Comparison of ENCODE assay signal across 24 mouse cellular contexts in genomic region chr17:90435836-90436235, GRCm38 (mm10).
DNase-seq lines count a peak whose midpoint lies in the region; ATAC-seq and TF ChIP-seq lines count a peak whose summit lies in the region.
"Had no signal": no experiment of that assay in that cellular context is flagged by ENCODE, and none has a peak within 500 bp of the region (broad histone marks: within the 10 kb centered on the region; RNA-seq: fewer than 3 reads in every experiment).

No protein-coding gene starts in this region.

- TF ChIP-seq POLR2A in kidney, adult 2 months (IDR thresholded peaks at IDR 0.05; ENCODE audit: low read depth, low read length): no peak

- H3K27me3 ChIP-seq in forebrain, embryonic 15.5 days: no peaks in the 10 kb centered on the region
- no peaks in the 10 kb centered on the region for H3K27me3 ChIP-seq in forebrain, embryonic 14.5 days (replicated peaks; ENCODE audit: control insufficient read depth, insufficient read depth, low read length)
- no peaks in the 10 kb centered on the region for H3K27me3 ChIP-seq in kidney, adult 2 months (replicated peaks; ENCODE audit: control insufficient read depth, insufficient read depth, low read length)
- H3K27me3 ChIP-seq: embryonic facial prominence, embryonic 15.5 days; hindbrain, embryonic 15.5 days; intestine, embryonic 15.5 days; liver, embryonic 15.5 days; midbrain, embryonic 15.5 days; neural tube, embryonic 13.5 days had no signal

- no peaks in the 10 kb centered on the region for H3K9me3 ChIP-seq in forebrain, embryonic 15.5 days
- H3K9me3 ChIP-seq in forebrain, embryonic 14.5 days (replicated peaks; ENCODE audit: control insufficient read depth, low read length): no peaks in the 10 kb centered on the region
- H3K9me3 ChIP-seq: embryonic facial prominence, embryonic 15.5 days; hindbrain, embryonic 15.5 days; intestine, embryonic 15.5 days; limb, embryonic 10.5 days; liver, embryonic 15.5 days; midbrain, embryonic 15.5 days; neural tube, embryonic 13.5 days had no signal

- no peak for ATAC-seq in forebrain, embryonic 15.5 days (replicated peaks)
- ATAC-seq in forebrain, embryonic 14.5 days: no peak
- ATAC-seq: intestine, embryonic 15.5 days; midbrain, embryonic 15.5 days had no signal

- H3K27ac ChIP-seq in forebrain, embryonic 15.5 days (replicated peaks): 0 out of 2 replicates have a peak overlapping the region, but pooled peaks have one; percentile 34
- H3K27ac ChIP-seq in forebrain, embryonic 14.5 days (ENCODE audit: low read depth, low read length): no peak overlapping the region
- no peak overlapping the region for H3K27ac ChIP-seq in kidney, adult 2 months (ENCODE audit: insufficient read depth, low read depth, low read length)
- H3K27ac ChIP-seq: embryonic facial prominence, embryonic 15.5 days; gastrocnemius, adult 2 months; hindbrain, embryonic 15.5 days; intestine, embryonic 15.5 days; limb, embryonic 10.5 days; liver, embryonic 15.5 days; midbrain, embryonic 15.5 days; neural tube, embryonic 13.5 days; stomach, postnatal 0 days had no signal

- no peak overlapping the region for H3K9ac ChIP-seq in forebrain, embryonic 15.5 days (replicated peaks)
- no peak overlapping the region for H3K9ac ChIP-seq in forebrain, embryonic 14.5 days (ENCODE audit: low read length)
- H3K9ac ChIP-seq: embryonic facial prominence, embryonic 15.5 days; hindbrain, embryonic 15.5 days; intestine, embryonic 15.5 days; liver, embryonic 15.5 days; midbrain, embryonic 15.5 days; neural tube, embryonic 13.5 days had no signal

- H3K4me2 ChIP-seq in forebrain, embryonic 15.5 days (replicated peaks): no peak overlapping the region
- H3K4me2 ChIP-seq in forebrain, embryonic 14.5 days (ENCODE audit: low read length): no peak overlapping the region
- H3K4me2 ChIP-seq: embryonic facial prominence, embryonic 15.5 days; hindbrain, embryonic 15.5 days; intestine, embryonic 15.5 days; liver, embryonic 15.5 days; midbrain, embryonic 15.5 days; neural tube, embryonic 13.5 days had no signal

- no peak for TF ChIP-seq CTCF in kidney, adult 2 months (conservative IDR thresholded peaks at IDR 0.05; ENCODE audit: insufficient read depth, insufficient read length, low read depth, low read length)

- H3K36me3 ChIP-seq in forebrain, embryonic 15.5 days: no peaks in the 10 kb centered on the region
- no peaks in the 10 kb centered on the region for H3K36me3 ChIP-seq in forebrain, embryonic 14.5 days (ENCODE audit: control insufficient read depth, insufficient read depth, low read length)
- H3K36me3 ChIP-seq in kidney, adult 2 months (ENCODE audit: control insufficient read depth, insufficient read depth, low read length): no peaks in the 10 kb centered on the region
- H3K36me3 ChIP-seq: embryonic facial prominence, embryonic 15.5 days; hindbrain, embryonic 15.5 days; intestine, embryonic 15.5 days; limb, embryonic 10.5 days; liver, embryonic 15.5 days; midbrain, embryonic 15.5 days; neural tube, embryonic 13.5 days had no signal

- no peak overlapping the region for H3K4me3 ChIP-seq in forebrain, embryonic 15.5 days
- H3K4me3 ChIP-seq in forebrain, embryonic 14.5 days (ENCODE audit: low read depth, low read length): no peak overlapping the region
- H3K4me3 ChIP-seq in kidney, adult 2 months (ENCODE audit: insufficient read depth, low read depth, low read length): no peak overlapping the region
- H3K4me3 ChIP-seq: embryonic facial prominence, embryonic 15.5 days; gastrocnemius, adult 2 months; hindbrain, embryonic 15.5 days; intestine, embryonic 15.5 days; limb, embryonic 10.5 days; liver, embryonic 15.5 days; midbrain, embryonic 15.5 days; myocyte; neural tube, embryonic 13.5 days had no signal

- no peak for DNase-seq in forebrain, embryonic 14.5 days (ENCODE audit: low spot score)
- peak; percentile 32 for DNase-seq in right cerebral cortex, adult 18-20 months
- DNase-seq in right cerebral cortex, postnatal 10 days (ENCODE audit: low spot score in 2 of 2): no peak
- DNase-seq in cerebellum, adult 9-10 months: peak; percentile 85
- DNase-seq in retina, postnatal 1 day: no peak
- DNase-seq in kidney, adult 2 months: no peak
- no peak for DNase-seq in lung, adult 18-20 months
- DNase-seq: adrenal gland, postnatal 25 days; gastrocnemius, adult 2 months; kidney, adult 9 months; kidney, postnatal 14 days; layer of hippocampus, adult 9-11 months; liver; lung, postnatal 4 days had no signal

- 0 out of 2 replicates have a peak, but pooled peaks cover 6% of the 10 kb centered on the region for H3K4me1 ChIP-seq in forebrain, embryonic 15.5 days
- no peaks in the 10 kb centered on the region for H3K4me1 ChIP-seq in forebrain, embryonic 14.5 days (ENCODE audit: control insufficient read depth, insufficient read depth, low read length)
- H3K4me1 ChIP-seq in kidney, adult 2 months (ENCODE audit: control insufficient read depth, insufficient read depth, low read length): no peaks in the 10 kb centered on the region
- H3K4me1 ChIP-seq: embryonic facial prominence, embryonic 15.5 days; hindbrain, embryonic 15.5 days; intestine, embryonic 15.5 days; limb, embryonic 10.5 days; liver, embryonic 15.5 days; midbrain, embryonic 15.5 days; neural tube, embryonic 13.5 days had no signal

Comparison
In these comparisons a context has a peak if more than half of its experiments do, and no peak if none do; other contexts are left out.
1. DNase-seq: peak in right cerebral cortex, adult 18-20 months (single experiment) and cerebellum, adult 9-10 months (single experiment); none in forebrain, embryonic 14.5 days (single experiment), right cerebral cortex, postnatal 10 days (0 of 2), retina, postnatal 1 day (single experiment), kidney, adult 2 months (single experiment) and lung, adult 18-20 months (0 of 2).